Mouse (Mus musculus) brain, embryonic 14.5 days (tissue): Measurements from ENCODE around the gene Cnih2.

Source experiments
- CTCF ChIP-seq: fragments of 200-500 bp; IDR thresholded peaks from 2 replicates; pipeline ENCODE4 v1.5.1; 2012; ENCODE audit warnings: inconsistent platforms, mild to moderate bottlenecking, moderate library complexity, borderline replicate concordance; ENCODE audit not compliant: insufficient read depth, insufficient read length; ENCODE audit errors: extremely low read depth
- POLR2A ChIP-seq: fragments of 200-500 bp; IDR thresholded peaks from 2 replicates; pipeline ENCODE4 v1.6.1; 2012; ENCODE audit warnings: mild to moderate bottlenecking, inconsistent platforms, borderline replicate concordance; ENCODE audit not compliant: poor library complexity, insufficient read depth, insufficient read length, severe bottlenecking; ENCODE audit errors: extremely low read depth

- TF ChIP-seq CTCF, result peak; percentile 1; the same call in 1 of the 2 replicates
- TF ChIP-seq POLR2A, result no peak
Measured at GRCm38 (mm10) chr19:5068570-5069234, 29.6 kb downstream of the Cnih2 start.
